Mouse (Mus musculus) liver, adult 2 months (tissue): ENCODE measurements around the gene Gm572. TPM values are rescaled to one million over a fixed set of nuclear protein-coding genes. Genes with fewer than 3 reads are reported as not detected.

Source experiments
- DNase-seq: peaks from one replicate; pipeline ENCODE4 v3.0.0-alpha.2; 2011; ENCODE audit warnings: low read depth, low spot score; ENCODE audit errors: extremely low read depth
- H3K27ac ChIP-seq: fragments of 200-500 bp; replicated peaks from 2 replicates; pipeline ENCODE4 v1.5.1; 2012; ENCODE audit warnings: low read depth, mild to moderate bottlenecking, control low read depth, inconsistent platforms, low read length; ENCODE audit not compliant: insufficient read depth
- H3K27me3 ChIP-seq: fragments of 200-500 bp; 2 replicates; pipeline ENCODE4 v1.6.1; 2012; ENCODE audit warnings: mild to moderate bottlenecking, moderate library complexity, low read length, inconsistent platforms; ENCODE audit not compliant: control insufficient read depth, insufficient read depth
- H3K36me3 ChIP-seq: fragments of 200-500 bp; 2 replicates; pipeline ENCODE4 v1.6.1; 2012; ENCODE audit warnings: low read length, inconsistent platforms; ENCODE audit not compliant: control insufficient read depth, insufficient read depth
- H3K4me1 ChIP-seq: fragments of 200-500 bp; 2 replicates; pipeline ENCODE4 v1.6.1; 2011; ENCODE audit warnings: low read length; ENCODE audit not compliant: control insufficient read depth, insufficient read depth
- H3K4me3 ChIP-seq: fragments of 200-500 bp; 2 replicates; pipeline ENCODE4 v1.5.1; 2011; ENCODE audit warnings: low read depth, mild to moderate bottlenecking, control low read depth, low read length, moderate library complexity; ENCODE audit not compliant: insufficient read depth
- H3K79me2 ChIP-seq: fragments of 200-500 bp; 2 replicates; pipeline ENCODE4 v1.6.1; 2012; ENCODE audit warnings: inconsistent platforms, mild to moderate bottlenecking, low read length, moderate library complexity; ENCODE audit not compliant: control insufficient read depth, insufficient read depth
- H3K9ac ChIP-seq: fragments of 200-500 bp; 2 replicates; pipeline ENCODE4 v1.6.1; 2012; ENCODE audit warnings: low read depth, mild to moderate bottlenecking, control low read depth, inconsistent platforms, low read length
- CTCF ChIP-seq: fragments of 200-500 bp; IDR thresholded peaks from 2 replicates; pipeline ENCODE4 v1.5.1; 2011; ENCODE audit warnings: low read depth, low read length, control low read depth
- POLR2A ChIP-seq: fragments of 200-500 bp; IDR thresholded peaks from 2 replicates; pipeline ENCODE4 v1.6.1; 2011; ENCODE audit warnings: low read length, control low read depth; ENCODE audit not compliant: insufficient read depth; ENCODE audit errors: extremely low read depth
- WGBS: fragments of 180-500 bp; shearing (Covaris S2); methylation state at CpG from one replicate; pipeline ENCODE4 v1.1.7; 2018; 5-methylcytosine and 5-hydroxymethylcytosine counted together
- polyA plus RNA-seq: library from polyadenylated mRNA; depleted of rRNA; stranded (reverse); fragments of >200 nt; gene quantifications from 2 replicates; pipeline ENCODE4 v1.2.3, GENCODE M21; 2012
- total RNA-seq: library from RNA; depleted of rRNA; stranded (reverse); fragments of >200 nt; gene quantifications from 2 replicates; pipeline ENCODE4 v1.2.3, GENCODE M21; 2014

Gm572 gene
- total and polyA plus RNA-seq, 2 experiments, result not detected

DNA sequence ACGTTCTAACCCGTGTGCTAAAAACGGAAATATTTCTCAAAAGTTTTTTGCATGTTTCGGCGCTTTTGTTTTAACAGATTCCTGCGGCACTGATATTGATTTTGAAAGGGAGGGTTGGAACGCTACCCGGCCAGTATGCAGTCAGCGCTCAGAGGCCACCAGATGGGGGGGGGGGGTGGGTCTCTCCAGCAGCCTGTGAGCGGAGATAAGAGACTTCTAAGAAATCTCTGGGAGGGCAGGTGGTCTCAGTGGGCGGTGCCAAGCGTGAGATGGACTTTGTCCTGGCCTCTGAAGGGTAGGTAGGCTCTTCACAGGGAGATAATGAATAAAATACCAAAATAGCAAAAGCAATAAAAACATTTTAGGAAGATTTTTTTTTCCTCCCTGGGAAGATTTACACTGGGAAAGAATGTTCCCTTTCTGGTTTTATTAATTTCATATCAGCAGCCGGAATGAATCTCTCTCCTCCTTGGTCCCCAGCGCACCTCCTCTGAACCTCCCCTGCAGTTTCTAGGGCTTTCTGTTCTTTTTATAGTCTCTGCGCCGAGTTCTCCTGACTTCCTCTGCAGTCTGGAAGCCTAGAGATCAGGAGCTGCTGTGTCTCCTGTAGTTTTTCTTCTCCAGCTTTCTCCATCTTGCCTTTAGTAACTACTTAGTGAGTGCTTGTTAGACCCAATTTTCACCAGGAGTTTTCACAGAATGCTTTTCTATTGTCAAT is 28.3 kb downstream of the Gm572 start:
- 15% methylated on average over 16 of the region's 16 CpGs for WGBS
- Histone ChIP-seq H3K27me3 (no peaks in the 10 kb centered on the region), H3K4me1 (no peaks in the 10 kb centered on the region), H3K9ac (no peak overlapping the region), H3K79me2 (no peaks in the 10 kb centered on the region), H3K27ac (no peak overlapping the region), H3K4me3 (no peak overlapping the region), H3K36me3 (no peaks in the 10 kb centered on the region)
- TF ChIP-seq POLR2A, result no peak
- TF ChIP-seq CTCF, result no peak
- DNase-seq, result no peak

DNA sequence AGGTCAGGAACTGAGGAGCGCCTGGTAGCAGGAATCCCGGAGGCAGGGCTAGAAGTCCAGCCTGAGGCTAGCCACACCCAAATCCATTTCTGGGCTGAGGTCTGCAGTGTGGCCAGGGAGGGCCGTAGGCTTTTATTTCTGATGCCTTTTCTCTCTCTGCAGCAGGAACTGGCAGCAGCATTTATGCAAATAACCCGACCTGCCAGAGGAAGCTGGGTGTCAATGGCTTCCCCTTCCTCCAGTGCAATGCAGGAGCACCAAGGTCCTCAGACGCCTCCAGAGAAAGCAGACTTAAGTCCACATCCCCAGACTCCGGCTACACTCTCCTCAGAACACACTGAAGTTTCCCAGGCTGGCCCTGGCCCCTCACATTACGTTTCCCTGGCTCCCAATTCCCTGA is 31.9 kb downstream of the Gm572 start:
- Histone ChIP-seq H3K4me3 (no peak overlapping the region), H3K4me1 (no peaks in the 10 kb centered on the region), H3K27ac (no peak overlapping the region), H3K79me2 (no peaks in the 10 kb centered on the region), H3K36me3 (no peaks in the 10 kb centered on the region), H3K9ac (no peak overlapping the region), H3K27me3 (no peaks in the 10 kb centered on the region)
- DNase-seq, result no peak
- no peak for TF ChIP-seq CTCF
- no peak for TF ChIP-seq POLR2A
- 62% methylated on average over 7 of the region's 7 CpGs for WGBS

DNA sequence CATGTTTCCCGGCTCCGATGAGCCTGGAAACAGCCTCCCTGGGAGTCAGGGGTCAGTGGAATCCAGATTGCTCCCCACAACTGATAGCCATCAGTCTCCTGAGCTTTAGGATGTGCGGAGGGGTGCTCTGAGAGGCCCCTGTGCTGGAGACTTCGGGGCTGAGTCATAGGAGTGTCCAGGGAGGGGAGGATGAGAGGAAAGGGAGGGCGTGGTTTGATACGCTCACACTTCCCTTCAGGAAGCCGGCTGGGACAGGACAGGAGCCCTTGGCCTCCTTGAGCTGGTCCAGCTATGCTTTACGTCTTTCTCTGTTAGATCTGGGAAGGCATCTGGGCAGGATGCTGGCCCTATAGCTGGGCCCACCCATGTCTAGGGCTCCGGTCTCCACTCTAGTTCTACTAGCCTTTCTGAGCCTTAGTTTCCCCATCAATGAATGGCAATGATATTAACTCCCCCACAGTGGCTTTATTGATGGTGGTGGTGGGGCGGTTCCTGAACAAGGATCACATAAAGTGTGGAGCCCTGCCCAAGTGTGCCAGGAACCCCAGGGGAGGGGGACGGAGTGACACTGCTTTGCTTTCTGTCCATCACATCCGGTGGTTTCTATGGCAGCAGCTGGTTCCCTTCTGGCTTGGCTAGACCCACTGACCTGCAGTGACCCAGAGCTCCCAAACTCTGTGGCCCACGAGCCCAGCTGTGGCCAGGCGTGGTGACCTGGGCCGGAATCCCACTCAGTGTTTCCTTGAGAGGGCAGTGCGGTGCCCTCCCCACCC is 33.3 kb downstream of the Gm572 start:
- Histone ChIP-seq H3K79me2 (no peaks in the 10 kb centered on the region), H3K27me3 (no peaks in the 10 kb centered on the region), H3K36me3 (no peaks in the 10 kb centered on the region), H3K9ac (no peak overlapping the region), H3K27ac (peak overlapping the region; percentile 25; the same call in 1 of the 2 replicates), H3K4me1 (no peaks in the 10 kb centered on the region), H3K4me3 (no peak overlapping the region)
- no peak for TF ChIP-seq CTCF
- TF ChIP-seq POLR2A, result no peak
- WGBS, result 65% methylated on average over 16 of the region's 16 CpGs
- no peak for DNase-seq

DNA sequence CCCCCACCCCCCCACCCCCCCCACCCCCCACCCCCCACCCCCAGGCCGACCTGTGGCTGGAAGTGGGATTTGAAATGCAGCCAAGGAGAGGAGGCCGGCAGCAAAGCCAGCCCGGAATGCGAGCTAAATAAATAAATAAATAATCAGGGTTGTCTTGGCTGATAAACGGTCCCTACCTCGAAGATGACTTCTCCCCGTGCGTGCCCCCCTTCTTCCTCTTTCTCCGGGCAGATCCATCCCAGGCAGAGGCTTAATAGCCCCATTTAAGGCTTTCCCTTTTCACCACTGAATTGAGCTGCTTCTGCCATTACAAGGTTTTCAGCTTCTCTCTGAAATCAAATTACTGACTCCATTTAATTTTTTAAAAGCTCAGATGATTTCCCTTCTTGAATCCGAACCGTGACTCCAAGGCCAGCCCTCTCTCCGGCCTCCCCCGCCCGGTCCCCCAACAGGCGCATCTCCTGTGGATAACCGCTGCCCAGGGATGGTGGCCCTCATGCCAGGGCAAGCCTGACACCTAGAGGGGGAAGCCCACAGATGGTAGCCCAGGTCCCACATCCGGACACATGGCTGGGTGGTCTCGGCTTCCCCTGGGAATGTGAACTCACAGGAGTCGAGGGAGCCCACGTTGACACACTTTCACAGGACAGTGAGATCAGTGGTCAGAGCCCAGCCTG is 34.0 kb downstream of the Gm572 start:
- no peaks in the 10 kb centered on the region for H3K36me3 ChIP-seq
- TF ChIP-seq CTCF (0 out of 2 replicates have a peak, but pooled peaks have one; percentile 3), POLR2A (no peak)
- H3K27ac ChIP-seq, result no peak overlapping the region
- no peaks in the 10 kb centered on the region for H3K4me1 ChIP-seq
- no peaks in the 10 kb centered on the region for H3K27me3 ChIP-seq
- H3K9ac ChIP-seq, result no peak overlapping the region
- WGBS, result 58% methylated on average over 20 of the region's 20 CpGs
- no peaks in the 10 kb centered on the region for H3K79me2 ChIP-seq
- H3K4me3 ChIP-seq, result no peak overlapping the region
- DNase-seq, result no peak

DNA sequence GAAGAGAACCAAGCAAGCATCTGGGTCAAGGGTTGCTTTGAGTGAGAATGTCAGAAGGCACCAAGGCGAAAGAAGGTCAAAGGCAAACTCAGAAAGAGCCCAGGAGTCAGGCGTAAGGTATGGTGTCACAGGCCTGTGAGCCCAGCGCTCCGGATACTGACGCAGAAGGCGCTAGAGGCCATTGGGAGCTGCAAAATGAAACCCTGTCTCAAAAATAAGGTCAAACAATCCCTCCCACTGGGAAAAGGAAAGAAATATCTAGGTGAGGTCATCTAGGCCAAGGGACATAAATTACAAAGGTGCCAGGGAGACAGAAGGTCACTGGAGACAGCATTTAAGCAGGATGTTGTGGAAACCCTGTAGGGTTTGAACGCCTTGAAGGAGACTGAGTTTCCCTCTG is 35.0 kb downstream of the Gm572 start:
- no peak overlapping the region for H3K4me3 ChIP-seq
- TF ChIP-seq CTCF (no peak), POLR2A (no peak)
- no peaks in the 10 kb centered on the region for H3K4me1 ChIP-seq
- no peak for DNase-seq
- no peak overlapping the region for H3K27ac ChIP-seq
- H3K27me3 ChIP-seq, result no peaks in the 10 kb centered on the region
- no peaks in the 10 kb centered on the region for H3K36me3 ChIP-seq
- H3K9ac ChIP-seq, result no peak overlapping the region
- 90% methylated on average over 7 of the region's 7 CpGs for WGBS
- no peaks in the 10 kb centered on the region for H3K79me2 ChIP-seq
